Mouse (Mus musculus) hindbrain, postnatal 0 days (tissue): ENCODE measurements around the gene Gm20388. TPM values are rescaled to one million over a fixed set of nuclear protein-coding genes. Genes with fewer than 3 reads are reported as not detected.

Experiments
- ATAC-seq: fragments of 200-750 bp; cut with Nextera tagmentation; 2 replicates; pipeline ENCODE4 v1.8.0; 2017; ENCODE audit warnings: mild to moderate bottlenecking, moderate TSS enrichment, moderate library complexity
- DNase-seq: peaks from one replicate; pipeline ENCODE4 v3.0.0-alpha.2; 2015; ENCODE audit warnings: low spot score
- H3K27ac ChIP-seq: fragments of 300-500 bp; sonication (generic); 2 replicates; pipeline ENCODE4 v1.5.1; 2014; ENCODE audit warnings: mild to moderate bottlenecking
- H3K27me3 ChIP-seq: fragments of 300-500 bp; sonication (generic); 2 replicates; pipeline ENCODE4 v1.6.1; 2014; ENCODE audit warnings: low read length, mixed read lengths; ENCODE audit not compliant: insufficient read depth
- H3K36me3 ChIP-seq: fragments of 300-500 bp; sonication (generic); 2 replicates; pipeline ENCODE4 v1.6.1; 2014; ENCODE audit warnings: low read length, mixed read lengths; ENCODE audit not compliant: insufficient read depth
- H3K4me1 ChIP-seq: fragments of 300-500 bp; sonication (generic); 2 replicates; pipeline ENCODE4 v1.6.1; 2014; ENCODE audit warnings: antibody characterized with exemption, low read length, mixed read lengths; ENCODE audit not compliant: insufficient read depth
- H3K4me2 ChIP-seq: fragments of 300-500 bp; sonication (generic); 2 replicates; pipeline ENCODE4 v1.6.1; 2014; ENCODE audit warnings: low read depth, mild to moderate bottlenecking, low read length, moderate library complexity, mixed read lengths
- H3K4me3 ChIP-seq: fragments of 300-500 bp; sonication (generic); 2 replicates; pipeline ENCODE4 v1.5.1; 2014; ENCODE audit warnings: low read length
- H3K9ac ChIP-seq: fragments of 300-500 bp; sonication (generic); replicated peaks from 2 replicates; pipeline ENCODE4 v1.6.1; 2014; ENCODE audit warnings: mild to moderate bottlenecking, low read length, moderate library complexity, mixed read lengths
- H3K9me3 ChIP-seq: fragments of 300-500 bp; sonication (generic); 2 replicates; pipeline ENCODE4 v1.6.1; 2016; ENCODE audit warnings: low read length, mixed read lengths
- CTCF ChIP-seq: IDR thresholded peaks from 2 replicates; pipeline ENCODE4 v1.5.1; 2016; ENCODE audit warnings: antibody characterized with exemption, control low read depth, low read depth
- WGBS: fragments of 180-500 bp; shearing (Covaris S2); extraction: QIAGEN DNeasy Blood & Tissue Kit; methylation state at CpG from one replicate; pipeline ENCODE4 v1.1.7; 2014; 5-methylcytosine and 5-hydroxymethylcytosine counted together
- polyA plus RNA-seq: library from polyadenylated mRNA; unstranded; fragments of >200 nt; fragmentation: Nextera tagmentation; extraction: Ambion mirVana; gene quantifications from 2 replicates; pipeline ENCODE4 v1.2.1, GENCODE M21; 2015
- total RNA-seq: library from RNA; depleted of rRNA; stranded (reverse); fragments of >200 nt; gene quantifications from 2 replicates; pipeline ENCODE4 v1.2.3, GENCODE M21; 2014

Gm20388 gene
- total and polyA plus RNA-seq, 2 experiments from 2014 or later = 71.3 TPM; not detected in 1

GRCm38 (mm10) chr8:123670766-123671165, 3760.1 kb downstream of the Gm20388 start:
- ATAC-seq (no peak), DNase-seq (peak; percentile 28)
- no peak overlapping the region for H3K4me2 ChIP-seq
- WGBS = 46% methylated on average over 7 of the region's 7 CpGs
- H3K27ac ChIP-seq = no peak overlapping the region
- H3K4me1 ChIP-seq = no peaks in the 10 kb centered on the region
- no peak for TF ChIP-seq CTCF
- H3K4me3 ChIP-seq = no peak overlapping the region
- no peak overlapping the region for H3K9ac ChIP-seq
- no peaks in the 10 kb centered on the region for H3K9me3 ChIP-seq
- no peaks in the 10 kb centered on the region for H3K27me3 ChIP-seq
- no peaks in the 10 kb centered on the region for H3K36me3 ChIP-seq

- Histone ChIP-seq H3K4me3 (no peak overlapping the region), H3K4me1 (no peaks in the 10 kb centered on the region), H3K9me3 (no peaks in the 10 kb centered on the region), H3K36me3 (no peaks in the 10 kb centered on the region), H3K4me2 (no peak overlapping the region), H3K9ac (no peak overlapping the region), H3K27ac (no peak overlapping the region), H3K27me3 (no peaks in the 10 kb centered on the region)
- TF ChIP-seq CTCF = no peak
- WGBS = 66% methylated on average over 7 of the region's 7 CpGs
- DNase-seq = no peak
- no peak for ATAC-seq
Observed at GRCm38 (mm10) chr8:123671454-123671853, 3760.8 kb downstream of the Gm20388 start.

- 67% methylated on average over 6 of the region's 6 CpGs for WGBS
- Histone ChIP-seq H3K36me3 (no peaks in the 10 kb centered on the region), H3K4me1 (no peaks in the 10 kb centered on the region), H3K4me2 (no peak overlapping the region), H3K27ac (no peak overlapping the region), H3K4me3 (no peak overlapping the region), H3K9ac (no peak overlapping the region), H3K27me3 (no peaks in the 10 kb centered on the region), H3K9me3 (no peaks in the 10 kb centered on the region)
- TF ChIP-seq CTCF = no peak
- DNase-seq (no peak), ATAC-seq (no peak)
Observed at GRCm38 (mm10) chr8:123672648-123673047, 3762.0 kb downstream of the Gm20388 start.

- WGBS = 38% methylated on average over 5 of the region's 5 CpGs
- ATAC-seq (no peak), DNase-seq (no peak)
- Histone ChIP-seq H3K4me3 (no peak overlapping the region), H3K9ac (no peak overlapping the region), H3K27me3 (no peaks in the 10 kb centered on the region), H3K9me3 (no peaks in the 10 kb centered on the region), H3K4me1 (no peaks in the 10 kb centered on the region), H3K4me2 (no peak overlapping the region), H3K36me3 (no peaks in the 10 kb centered on the region), H3K27ac (no peak overlapping the region)
- TF ChIP-seq CTCF = no peak
Observed at GRCm38 (mm10) chr8:123675611-123676010, 3765.0 kb downstream of the Gm20388 start.

GRCm38 (mm10) chr8:123678390-123678789, 3767.7 kb downstream of the Gm20388 start:
- Histone ChIP-seq H3K4me3 (no peak overlapping the region), H3K9ac (no peak overlapping the region), H3K27ac (no peak overlapping the region), H3K4me1 (no peaks in the 10 kb centered on the region; the same call in 1 of the 2 replicates), H3K36me3 (no peaks in the 10 kb centered on the region), H3K27me3 (no peaks in the 10 kb centered on the region), H3K4me2 (no peak overlapping the region), H3K9me3 (no peaks in the 10 kb centered on the region)
- 92% methylated on average over 4 of the region's 4 CpGs for WGBS
- DNase-seq = no peak
- no peak for TF ChIP-seq CTCF
- no peak for ATAC-seq

- ATAC-seq = peak; percentile 18; the same call in 1 of the 2 replicates
- no peak overlapping the region for H3K27ac ChIP-seq
- peaks cover 2% of the 10 kb centered on the region; the same call in 1 of the 2 replicates for H3K4me1 ChIP-seq
- DNase-seq = peak; percentile 42
- no peak overlapping the region for H3K9ac ChIP-seq
- no peaks in the 10 kb centered on the region for H3K36me3 ChIP-seq
- no peaks in the 10 kb centered on the region for H3K27me3 ChIP-seq
- no peaks in the 10 kb centered on the region for H3K9me3 ChIP-seq
- no peak overlapping the region for H3K4me3 ChIP-seq
- no peak for TF ChIP-seq CTCF
- WGBS = 24% methylated on average over 18 of the region's 18 CpGs
- H3K4me2 ChIP-seq = no peak overlapping the region
Observed at GRCm38 (mm10) chr8:123682073-123682761, 3771.6 kb downstream of the Gm20388 start.

- 67% methylated on average over 7 of the region's 7 CpGs for WGBS
- Histone ChIP-seq H3K4me3 (no peak overlapping the region), H3K4me1 (peaks cover 2% of the 10 kb centered on the region; the same call in 1 of the 2 replicates), H3K4me2 (no peak overlapping the region), H3K27ac (no peak overlapping the region), H3K36me3 (no peaks in the 10 kb centered on the region), H3K9me3 (no peaks in the 10 kb centered on the region), H3K27me3 (no peaks in the 10 kb centered on the region), H3K9ac (no peak overlapping the region)
- no peak for ATAC-seq
- DNase-seq = no peak
- TF ChIP-seq CTCF = no peak
Observed at GRCm38 (mm10) chr8:123683321-123683720, 3772.7 kb downstream of the Gm20388 start.
